25 mouse cellular contexts compared by ENCODE assay signal in the genomic region with DNA sequence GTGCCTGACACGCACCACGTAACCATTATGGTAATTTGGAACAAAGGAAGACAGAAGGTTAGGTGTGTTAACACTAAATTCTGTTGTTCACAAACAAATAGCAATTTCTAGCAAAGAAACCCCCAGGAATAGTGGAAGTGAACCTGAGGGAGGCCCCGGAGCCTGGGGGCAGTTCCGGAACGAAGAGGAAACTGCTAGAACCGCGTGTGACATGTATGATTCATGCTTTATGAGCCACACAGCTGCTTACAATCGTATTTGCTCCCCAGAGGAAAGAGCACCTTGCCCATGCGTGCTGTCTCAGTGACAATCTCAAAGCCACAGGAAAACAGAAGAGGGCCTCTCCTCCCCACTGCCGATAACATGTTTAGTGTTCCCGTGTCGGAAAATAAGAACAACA. TPM values are rescaled to one million over a fixed set of nuclear protein-coding genes. Genes with fewer than 3 reads are reported as not detected.
DNase-seq lines count a peak whose midpoint lies in the region; ATAC-seq and TF ChIP-seq lines count a peak whose summit lies in the region.
"Had no signal": no experiment of that assay in that cellular context is flagged by ENCODE, and none has a peak within 500 bp of the region (broad histone marks: within the 10 kb centered on the region; RNA-seq: fewer than 3 reads in every experiment).

No protein-coding gene starts in this region.

- peaks cover 4% of the 10 kb centered on the region; the same call in 1 of the 2 replicates for H3K4me1 ChIP-seq in lung, embryonic 16.5 days (replicated peaks; ENCODE audit: control insufficient read depth, insufficient read depth, low read length)
- peaks cover 9% of the 10 kb centered on the region; the same call in 1 of the 2 replicates for H3K4me1 ChIP-seq in brown adipose tissue, adult 24 weeks (ENCODE audit: control insufficient read depth, insufficient read depth, insufficient read length, low read length)
- H3K4me1 ChIP-seq in small intestine, adult 2 months (ENCODE audit: control insufficient read depth, insufficient read depth, insufficient read length, low read length) = peaks cover 30% of the 10 kb centered on the region
- peaks cover 6% of the 10 kb centered on the region for H3K4me1 ChIP-seq in midbrain, embryonic 14.5 days (ENCODE audit: control insufficient read depth, insufficient read depth, low read length)

- no peak overlapping the region for H3K9ac ChIP-seq in lung, embryonic 16.5 days (ENCODE audit: low read length)
- H3K9ac ChIP-seq in midbrain, embryonic 14.5 days (replicated peaks; ENCODE audit: low read length) = no peak overlapping the region
- H3K9ac ChIP-seq: embryonic facial prominence, embryonic 15.5 days; forebrain, postnatal 0 days; heart, embryonic 12.5 days; midbrain, embryonic 15.5 days; neural tube, embryonic 12.5 days had no signal

- H3K9me3 ChIP-seq in lung, embryonic 16.5 days (ENCODE audit: control insufficient read depth, low read length) = no peaks in the 10 kb centered on the region
- no peaks in the 10 kb centered on the region for H3K9me3 ChIP-seq in midbrain, embryonic 14.5 days (ENCODE audit: control insufficient read depth, low read length)
- H3K9me3 ChIP-seq: embryonic facial prominence, embryonic 15.5 days; heart, embryonic 12.5 days; midbrain, embryonic 15.5 days; neural tube, embryonic 12.5 days had no signal

- TF ChIP-seq POLR2A in small intestine, adult 2 months (IDR thresholded peaks at IDR 0.05; ENCODE audit: low read depth, low read length) = no peak

- no peak for DNase-seq in lung, postnatal 10 days
- no peak for DNase-seq in midbrain, embryonic 14.5 days
- DNase-seq in frontal cortex, adult 2 months (ENCODE audit: extremely low spot score in 1 of 2, low spot score in 1 of 2) = no peak
- DNase-seq in urinary bladder, adult 2 months (ENCODE audit: low spot score) = no peak
- DNase-seq: adrenal gland, adult 8-10 months; cerebellum, adult 11 months; cerebellum, postnatal 25 days; forebrain, postnatal 0 days; gastrocnemius, adult 2 months; kidney, postnatal 14 days; left cerebral cortex, postnatal 4 days; liver; right cerebral cortex, adult 18-20 months; thymus, postnatal 14 days had no signal

- H3K27ac ChIP-seq in lung, embryonic 16.5 days (ENCODE audit: low read length) = peak overlapping the region; percentile 46
- H3K27ac ChIP-seq in brown adipose tissue, adult 24 weeks (replicated peaks; ENCODE audit: low read depth, low read length) = peak overlapping the region; percentile 69
- H3K27ac ChIP-seq in small intestine, adult 2 months (ENCODE audit: insufficient read depth, low read depth, low read length) = peak overlapping the region; percentile 68
- no peak overlapping the region for H3K27ac ChIP-seq in midbrain, embryonic 14.5 days (replicated peaks; ENCODE audit: low read depth, low read length)
- H3K27ac ChIP-seq: embryonic facial prominence, embryonic 15.5 days; gastrocnemius, adult 2 months; midbrain, embryonic 15.5 days; neural tube, embryonic 12.5 days had no signal

- 80% methylated on average over 12 of the region's 12 CpGs for WGBS in lung, embryonic 16.5 days
- 82% methylated on average over 12 of the region's 12 CpGs for WGBS in small intestine, adult 2 months
- 93% methylated on average over 12 of the region's 12 CpGs for whole genome bisulfite sequencing in midbrain, embryonic 14.5 days

- no peak for TF ChIP-seq CTCF in small intestine, adult 2 months (IDR thresholded peaks at IDR 0.05; ENCODE audit: extremely low read depth, insufficient read length, insufficient replicate concordance, low read depth, low read length)

- no peak overlapping the region for H3K4me3 ChIP-seq in lung, embryonic 16.5 days (ENCODE audit: low read length)
- no peak overlapping the region for H3K4me3 ChIP-seq in brown adipose tissue, adult 24 weeks (ENCODE audit: insufficient read depth, low read depth, low read length)
- H3K4me3 ChIP-seq in small intestine, adult 2 months (ENCODE audit: low read depth, low read length) = no peak overlapping the region
- no peak overlapping the region for H3K4me3 ChIP-seq in midbrain, embryonic 14.5 days (replicated peaks; ENCODE audit: low read depth, low read length)
- H3K4me3 ChIP-seq: embryonic facial prominence, embryonic 15.5 days; gastrocnemius, adult 2 months; heart, embryonic 12.5 days; midbrain, embryonic 15.5 days; neural tube, embryonic 12.5 days had no signal

- H3K27me3 ChIP-seq in lung, embryonic 16.5 days (ENCODE audit: control insufficient read depth, insufficient read depth, low read depth, low read length) = no peaks in the 10 kb centered on the region
- H3K27me3 ChIP-seq in small intestine, adult 2 months (ENCODE audit: control insufficient read depth, insufficient read depth, low read length) = no peaks in the 10 kb centered on the region
- H3K27me3 ChIP-seq in midbrain, embryonic 14.5 days (ENCODE audit: control insufficient read depth, insufficient read depth, low read length) = no peaks in the 10 kb centered on the region
- H3K27me3 ChIP-seq: embryonic facial prominence, embryonic 15.5 days; heart, embryonic 12.5 days; midbrain, embryonic 15.5 days; neural tube, embryonic 12.5 days had no signal

- H3K36me3 ChIP-seq in lung, embryonic 16.5 days (ENCODE audit: control insufficient read depth, insufficient read depth, low read length) = peaks cover 38% of the 10 kb centered on the region
- H3K36me3 ChIP-seq in small intestine, adult 2 months (ENCODE audit: control insufficient read depth, insufficient read depth, low read length) = peaks cover 33% of the 10 kb centered on the region
- H3K36me3 ChIP-seq in midbrain, embryonic 14.5 days (ENCODE audit: control insufficient read depth, insufficient read depth, low read length) = peaks cover 40% of the 10 kb centered on the region

- ATAC-seq in lung, embryonic 16.5 days (ENCODE audit: low read depth) = no peak
- peak; percentile 46 for ATAC-seq in megakaryocyte progenitor cell, adult 5-6 weeks (replicated peaks; ENCODE audit: poor library complexity)
- ATAC-seq in midbrain, embryonic 14.5 days (ENCODE audit: low FRiP score, low TSS enrichment) = no peak
- ATAC-seq: forebrain, postnatal 0 days; hindbrain, embryonic 16.5 days; intestine, postnatal 0 days; midbrain, embryonic 15.5 days had no signal

- no peak overlapping the region for H3K4me2 ChIP-seq in lung, embryonic 16.5 days (ENCODE audit: low read depth, low read length)
- no peak overlapping the region for H3K4me2 ChIP-seq in midbrain, embryonic 14.5 days (ENCODE audit: low read length)
- H3K4me2 ChIP-seq: embryonic facial prominence, embryonic 15.5 days; heart, embryonic 12.5 days; midbrain, embryonic 15.5 days; neural tube, embryonic 12.5 days had no signal

RNA-seq across cellular contexts. Expression of gene Tbk1, which starts 3.6 kb away (rescaled TPM):
- 37.0 and 39.2 TPM in 2 replicates for polyA plus RNA-seq in lung, embryonic 16.5 days (2015; fragmentation: Nextera tagmentation; extraction: Ambion mirVana)
- 9.4 and 16.4 TPM in 2 replicates for polyA plus RNA-seq in brown adipose tissue, adult 24 weeks (2012; ENCODE audit: insufficient read depth, insufficient read length, missing spikeins)
- 36.9 and 39.3 TPM in 2 replicates for total RNA-seq in megakaryocyte progenitor cell, adult 5-6 weeks (2015)
- total RNA-seq in megakaryocyte progenitor cell, adult 5-6 weeks (2017) = 71.9 and 78.3 TPM in 2 replicates
- polyA plus RNA-seq in small intestine, adult 2 months (2012; rRNA removed) = 4.1 and 10.2 TPM in 2 replicates
- polyA plus RNA-seq in midbrain, embryonic 14.5 days (2014; fragmentation: Nextera tagmentation; extraction: Ambion mirVana) = 27.0 and 36.2 TPM in 2 replicates
- 45.2 and 50.4 TPM in 2 replicates for polyA plus RNA-seq in frontal cortex, adult 2 months (2012; rRNA removed)
- 30.6 and 35.6 TPM in 2 replicates for polyA plus RNA-seq in urinary bladder, adult 2 months (2012; rRNA removed)

RNA-seq across cellular contexts. Expression of gene Xpot, which starts 43.1 kb away (rescaled TPM):
- 35.4 and 42.8 TPM in 2 replicates for polyA plus RNA-seq in lung, embryonic 16.5 days (2015; fragmentation: Nextera tagmentation; extraction: Ambion mirVana)
- 30.2 and 40.6 TPM in 2 replicates for polyA plus RNA-seq in brown adipose tissue, adult 24 weeks (2012; ENCODE audit: insufficient read depth, insufficient read length, missing spikeins)
- total RNA-seq in megakaryocyte progenitor cell, adult 5-6 weeks (2015) = 88.9 and 102 TPM in 2 replicates
- total RNA-seq in megakaryocyte progenitor cell, adult 5-6 weeks (2017) = 93.7 and 151 TPM in 2 replicates
- polyA plus RNA-seq in small intestine, adult 2 months (2012; rRNA removed) = 34.9 and 35.3 TPM in 2 replicates
- 24.2 and 35.3 TPM in 2 replicates for polyA plus RNA-seq in midbrain, embryonic 14.5 days (2014; fragmentation: Nextera tagmentation; extraction: Ambion mirVana)
- polyA plus RNA-seq in frontal cortex, adult 2 months (2012; rRNA removed) = 71.6 and 72.6 TPM in 2 replicates
- 40.7 and 46.5 TPM in 2 replicates for polyA plus RNA-seq in urinary bladder, adult 2 months (2012; rRNA removed)

RNA-seq across cellular contexts. Expression of gene D930020B18Rik, which starts 58.4 kb away (rescaled TPM):
- polyA plus RNA-seq in lung, embryonic 16.5 days (2015; fragmentation: Nextera tagmentation; extraction: Ambion mirVana) = 0.30 and 0.38 TPM in 2 replicates
- polyA plus RNA-seq in brown adipose tissue, adult 24 weeks (2012; ENCODE audit: insufficient read depth, insufficient read length, missing spikeins) = not detected in 2 replicates
- not detected in 2 replicates for total RNA-seq in megakaryocyte progenitor cell, adult 5-6 weeks (2015)
- not detected in 2 replicates for total RNA-seq in megakaryocyte progenitor cell, adult 5-6 weeks (2017)
- 0.23 and 0.62 TPM in 2 replicates for polyA plus RNA-seq in small intestine, adult 2 months (2012; rRNA removed)
- polyA plus RNA-seq in midbrain, embryonic 14.5 days (2014; fragmentation: Nextera tagmentation; extraction: Ambion mirVana) = 0.20 and 0.22 TPM in 2 replicates
- polyA plus RNA-seq in frontal cortex, adult 2 months (2012; rRNA removed) = 0.61 and 0.72 TPM in 2 replicates
- 0.03 and 0.19 TPM in 2 replicates for polyA plus RNA-seq in urinary bladder, adult 2 months (2012; rRNA removed)
- total RNA-seq: adrenal gland, adult 8-10 months; gastrocnemius, adult 2 months; heart, postnatal 25 days had no signal
- polyA plus RNA-seq: neural tube, embryonic 12.5 days had no signal
